Mouse (Mus musculus): ENCODE results near the gene Ppp1r16b. TPM values are rescaled to one million over a fixed set of nuclear protein-coding genes. Genes with fewer than 3 reads are reported as not detected.
A peak's percentile ranks its signal among the peaks of the same experiment; 100 is the strongest.

The Ppp1r16b gene
- total RNA-seq, 2 experiments from 2014 or later, result 4.8 to 5.2 TPM

GRCm38 (mm10) chr2:158692191-158692590, 27.0 kb downstream of the Ppp1r16b start:
- DNase-seq, result no peak

- DNase-seq, result no peak
These were observed 30.6 kb downstream of the Ppp1r16b start for GRCm38 (mm10) chr2:158695811-158696210.

DNA sequence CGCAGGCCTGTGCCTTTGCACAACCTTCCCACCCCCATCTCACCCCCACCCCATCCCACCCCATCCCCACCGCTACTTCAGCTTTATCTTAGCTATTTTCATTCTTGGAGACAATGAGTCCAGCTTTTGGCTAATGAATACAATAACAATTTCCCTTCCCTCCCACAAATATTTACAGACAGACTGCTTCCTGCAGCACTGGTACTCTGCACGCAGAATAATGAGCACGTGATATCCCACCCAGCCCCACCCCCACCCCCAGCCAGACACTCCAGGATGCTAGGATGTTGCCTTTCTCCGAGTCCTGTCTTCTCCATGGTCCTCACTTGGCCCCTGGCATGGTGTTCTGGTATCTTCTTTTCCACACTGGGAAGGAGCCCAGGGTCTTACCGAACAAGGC, 31.3 kb downstream of the Ppp1r16b start:
- no peak for DNase-seq

- DNase-seq, result no peak
These were observed 34.7 kb downstream of the Ppp1r16b start for GRCm38 (mm10) chr2:158699908-158700307.

DNA sequence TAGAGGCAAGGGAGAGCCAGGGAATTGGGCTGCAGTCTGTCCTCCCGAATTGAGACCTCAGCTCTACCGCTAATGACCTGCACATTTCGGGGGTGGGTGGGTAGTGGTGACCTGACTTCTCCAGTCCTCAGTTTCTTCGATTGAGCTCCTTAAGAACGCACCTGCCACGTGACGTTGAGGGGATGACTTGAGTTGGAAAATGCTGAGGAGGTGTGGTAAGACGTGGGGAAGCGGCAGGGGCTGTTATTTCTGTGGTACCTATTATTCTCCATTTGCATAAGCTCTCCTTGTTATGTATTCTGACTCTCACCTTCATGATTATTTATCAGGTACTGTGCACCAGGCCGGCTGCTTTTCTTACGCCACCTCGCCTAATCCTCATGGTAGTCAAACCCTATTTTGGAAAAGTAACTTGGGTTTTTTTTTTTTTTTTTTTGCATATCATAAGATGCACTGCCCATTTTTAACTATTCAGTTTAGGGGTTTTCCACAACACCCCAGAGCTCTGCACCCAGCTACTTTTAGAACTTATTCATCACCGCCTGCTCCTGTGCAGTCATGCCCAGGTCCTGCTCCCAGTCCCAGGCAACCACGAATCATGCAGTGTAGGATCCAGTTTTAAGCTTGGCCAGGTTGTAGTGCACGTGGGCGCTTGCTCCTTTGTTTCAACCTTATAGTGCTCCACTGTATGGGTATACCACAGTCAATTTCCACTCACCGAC, 35.5 kb downstream of the Ppp1r16b start:
- no peak for DNase-seq

DNA sequence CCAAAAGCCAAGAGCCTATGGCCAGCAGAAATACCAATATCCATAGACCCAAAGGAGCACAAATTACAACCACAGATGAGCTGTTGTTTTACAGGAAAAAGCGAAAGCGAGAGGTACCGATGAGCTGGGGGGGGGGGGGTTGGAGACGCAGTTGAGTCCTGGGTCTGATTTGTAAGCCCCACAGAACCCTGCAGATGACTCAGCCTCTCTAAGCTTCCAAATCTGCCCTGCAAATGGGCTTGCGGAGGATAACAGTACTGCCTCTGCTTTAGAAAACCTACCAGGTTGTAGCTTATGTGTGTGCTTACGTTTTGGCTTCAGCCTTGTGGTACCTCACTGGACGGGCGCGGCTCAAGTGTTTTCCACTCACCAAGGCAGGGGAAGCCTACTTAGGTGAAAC, 36.3 kb downstream of the Ppp1r16b start:
- no peak for DNase-seq

- DNase-seq, result no peak
These were observed 37.0 kb downstream of the Ppp1r16b start for GRCm38 (mm10) chr2:158702176-158702575.

GRCm38 (mm10) chr2:158704720-158705119, 39.5 kb downstream of the Ppp1r16b start:
- no peak for DNase-seq

DNA sequence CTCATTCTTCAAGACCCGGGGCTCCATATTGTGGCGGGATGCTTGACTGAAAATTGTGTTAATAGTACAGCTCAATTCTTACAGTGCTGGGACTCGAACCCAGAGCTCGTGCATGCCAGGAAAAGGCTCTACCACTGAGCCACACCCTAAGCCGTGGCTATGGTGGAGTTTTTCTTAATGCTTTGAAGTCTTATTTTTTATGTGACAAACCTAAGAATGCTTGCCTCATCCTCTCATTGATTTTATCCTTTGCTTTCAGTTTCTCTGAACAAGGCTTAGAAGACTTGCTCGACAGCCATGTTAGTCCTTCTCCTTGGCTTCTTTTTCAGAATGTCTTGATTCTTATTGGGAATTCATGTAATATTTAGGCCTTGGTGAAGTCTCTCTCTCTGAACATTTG, 40.3 kb downstream of the Ppp1r16b start:
- no peak for DNase-seq

GRCm38 (mm10) chr2:158706704-158707408, 41.7 kb downstream of the Ppp1r16b start:
- DNase-seq, result no peak

GRCm38 (mm10) chr2:158708121-158708520, 42.9 kb downstream of the Ppp1r16b start:
- DNase-seq, result no peak

DNA sequence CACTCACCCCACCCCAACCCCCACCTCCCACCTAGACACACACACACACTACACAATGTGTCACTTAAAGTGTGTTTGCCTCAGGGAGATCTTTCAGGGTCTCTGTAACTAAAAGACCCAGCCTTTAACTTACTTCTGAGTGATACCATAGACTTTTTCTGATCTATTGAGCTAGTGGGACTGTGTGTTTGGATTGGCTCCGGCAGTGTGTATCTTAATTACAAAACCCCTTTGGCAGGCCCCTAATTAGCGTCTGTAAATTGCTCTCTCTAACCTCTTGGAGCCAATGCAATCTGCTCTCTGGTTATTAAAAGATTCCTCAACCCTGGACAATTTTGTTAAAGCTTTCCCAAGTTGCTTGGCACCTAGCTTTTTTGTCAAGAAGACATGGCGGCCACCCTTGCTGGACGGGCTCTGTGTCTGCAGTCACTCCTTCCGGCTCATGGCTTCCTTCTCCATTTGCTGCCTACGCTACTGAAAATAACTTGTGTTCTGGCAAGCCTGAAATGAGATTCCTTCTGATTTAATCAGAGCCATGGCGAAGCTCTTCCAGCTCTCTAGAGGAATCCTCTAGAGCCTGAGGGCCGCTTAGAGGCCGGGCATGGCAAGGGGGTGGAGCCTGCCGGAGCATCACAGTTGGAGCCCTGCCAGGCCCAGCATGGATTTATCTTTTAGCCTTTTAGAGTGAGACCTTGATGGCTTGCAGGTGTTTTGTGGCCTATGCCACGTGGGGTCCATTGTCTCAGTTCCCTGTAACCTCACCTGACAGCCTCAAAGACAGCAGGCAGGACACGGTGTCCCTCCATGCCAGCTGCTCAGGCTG, 46.9 kb downstream of the Ppp1r16b start:
- DNase-seq, result no peak

- DNase-seq, result no peak
These were observed 49.6 kb downstream of the Ppp1r16b start for GRCm38 (mm10) chr2:158714826-158715225.

GRCm38 (mm10) chr2:158716066-158716465, 50.9 kb downstream of the Ppp1r16b start:
- no peak for DNase-seq

DNA sequence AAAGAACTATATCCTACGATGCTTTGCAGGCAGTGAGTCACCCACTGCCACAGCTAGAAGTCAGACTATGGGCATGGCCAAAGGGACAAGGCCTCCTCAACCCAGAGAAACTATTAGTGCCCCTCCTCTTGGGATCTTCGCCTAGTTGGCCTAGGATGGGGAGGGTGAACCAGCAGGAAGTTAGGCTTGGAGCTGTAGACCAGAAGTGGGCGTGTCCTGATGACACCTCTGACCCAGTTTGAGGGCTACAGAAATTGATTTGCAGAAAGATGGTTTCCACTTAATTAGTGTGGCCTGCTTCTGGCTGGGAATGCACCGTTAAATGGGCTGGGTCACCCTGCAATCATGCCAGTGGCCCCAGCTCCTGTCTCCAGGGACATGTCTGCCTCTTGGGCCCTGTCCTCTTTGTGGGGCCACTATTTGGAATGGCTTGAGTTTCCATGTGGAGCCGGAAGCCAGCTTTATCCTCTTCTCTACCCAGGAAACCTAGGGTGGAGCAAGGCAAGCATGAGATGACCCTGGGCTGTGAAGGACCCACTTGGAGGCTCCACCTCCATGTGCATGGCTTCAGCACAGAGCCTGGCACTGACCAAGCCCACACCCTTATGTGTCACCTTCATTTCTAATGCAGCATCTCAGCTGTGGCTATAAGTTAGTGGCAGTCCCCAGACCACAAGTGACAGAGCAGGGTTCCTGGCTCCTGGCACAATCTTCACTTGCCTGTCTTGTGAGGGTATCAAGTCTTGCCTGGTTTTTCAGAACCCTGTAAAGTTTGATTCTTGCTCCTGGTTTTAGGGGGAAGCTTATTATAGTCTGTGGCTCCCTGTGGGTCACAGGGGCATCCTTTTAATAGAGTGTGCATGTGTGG, 52.6 kb downstream of the Ppp1r16b start:
- no peak for DNase-seq

DNA sequence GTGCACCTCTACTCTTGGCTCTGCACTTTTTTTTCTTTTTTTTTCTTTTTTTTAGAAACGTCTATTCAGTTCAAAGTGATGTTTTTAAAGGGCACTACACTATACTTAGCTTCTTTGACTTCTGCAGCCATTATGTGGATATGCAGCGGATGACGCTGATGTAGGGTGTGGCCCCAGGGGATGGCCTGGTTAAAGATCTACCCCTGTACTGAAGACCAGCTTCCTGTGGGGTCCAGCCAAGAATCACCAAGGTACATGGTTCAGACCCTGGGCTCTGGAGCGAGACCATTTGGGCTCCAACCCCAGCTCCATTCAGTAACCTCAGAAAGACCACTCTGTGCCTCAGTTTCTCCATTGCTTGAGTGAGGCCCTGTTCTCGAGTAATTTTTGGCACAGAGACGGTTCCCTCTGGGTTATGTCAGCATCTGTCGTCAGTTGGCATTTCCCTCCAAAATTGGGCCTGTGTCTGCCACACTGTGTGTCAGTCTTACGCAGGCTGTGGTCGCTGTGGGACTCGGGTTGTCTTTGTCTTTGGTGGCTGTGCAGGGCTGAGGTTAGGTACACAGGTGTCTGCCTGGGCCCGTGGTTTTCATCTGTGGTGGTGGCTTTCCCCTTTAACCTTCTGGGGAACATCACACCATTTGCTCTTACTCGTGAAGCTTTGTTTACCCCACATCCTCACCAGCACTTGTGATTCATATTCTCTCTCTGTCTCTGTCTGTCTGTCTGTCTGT, 53.8 kb downstream of the Ppp1r16b start:
- peak; percentile 55 for DNase-seq

DNA sequence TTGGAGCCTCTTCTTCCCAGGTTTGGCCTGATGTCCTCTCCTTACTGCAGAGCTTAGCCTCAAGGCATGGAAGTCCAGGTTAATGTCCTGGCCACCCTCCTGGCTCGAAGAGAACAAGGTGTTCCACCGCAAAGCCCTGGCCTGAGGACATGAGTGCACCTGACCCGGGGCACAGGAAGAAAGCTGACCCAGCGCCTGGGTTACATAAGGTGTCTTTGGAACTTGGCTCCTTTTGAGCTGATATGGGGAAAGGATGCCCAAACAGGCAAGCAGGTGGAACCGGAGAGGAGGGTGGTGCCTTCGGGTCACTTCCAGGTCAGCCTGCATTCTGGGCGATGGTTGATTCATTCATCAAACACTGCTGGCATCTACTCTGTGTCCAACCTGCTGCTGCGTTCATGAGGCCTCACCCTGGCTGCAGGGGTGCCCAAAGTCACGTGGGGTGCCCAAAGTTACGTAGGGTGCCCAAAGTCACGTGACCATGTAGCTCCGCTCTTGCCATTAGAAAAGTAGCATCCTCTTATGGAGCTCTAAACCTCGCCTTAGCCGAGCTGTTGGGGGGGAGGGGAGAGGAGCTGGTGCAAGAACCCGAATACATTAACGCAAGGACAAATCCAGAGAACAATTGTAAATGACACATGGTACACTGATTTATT, 55.6 kb downstream of the Ppp1r16b start:
- peak; percentile 41 for DNase-seq

GRCm38 (mm10) chr2:158721481-158721880, 56.3 kb downstream of the Ppp1r16b start:
- no peak for DNase-seq

- DNase-seq, result no peak
These were observed 56.9 kb downstream of the Ppp1r16b start for GRCm38 (mm10) chr2:158722135-158722534.

- peak; percentile 15 for DNase-seq
These were observed 57.9 kb downstream of the Ppp1r16b start for GRCm38 (mm10) chr2:158722991-158723551.

All from gastrocnemius, postnatal 25 days (tissue).